Mouse (Mus musculus): Measurements from ENCODE around the gene Acadsb.
"Not testable (repeated sequence)": the region's sequence is repeated elsewhere in the genome, so short reads cannot be mapped to it uniquely, and the experiment has no call there.

Acadsb gene

DNA sequence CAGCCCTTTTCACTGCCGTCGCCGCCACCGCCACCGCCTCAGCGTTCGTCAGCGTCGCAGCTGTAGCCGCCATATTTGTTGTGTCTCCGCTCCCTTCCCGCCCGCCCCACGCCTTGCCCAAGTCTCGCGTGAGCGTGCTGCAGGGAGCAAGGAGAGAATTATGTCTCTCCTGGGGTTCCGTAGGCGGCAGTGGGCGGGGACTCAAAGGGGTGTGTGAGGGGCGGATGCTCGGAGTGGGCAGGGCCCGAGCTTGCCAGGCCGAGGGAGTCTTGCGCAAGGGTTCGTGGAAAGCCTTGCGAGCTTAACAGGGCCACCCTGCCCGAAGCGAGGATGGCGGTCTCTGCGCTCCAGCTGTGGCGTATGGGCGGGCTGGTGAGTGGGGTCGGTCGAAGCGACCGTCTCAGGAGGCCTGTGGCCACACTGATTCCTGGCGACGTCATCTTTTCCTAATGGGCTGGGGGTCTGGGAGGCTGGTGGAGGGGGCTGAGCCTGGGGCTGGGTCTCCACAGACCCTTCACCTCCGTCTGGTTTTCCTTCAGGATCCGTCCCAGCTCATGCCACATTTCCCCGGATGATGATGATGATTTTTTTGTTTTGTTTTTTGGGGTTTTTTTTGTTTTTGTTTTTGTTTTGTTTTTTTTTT is at the start of gene Acadsb, which contains the start of gene Ikzf5:
Acadsb (plus strand) TSS at position 186 of the 643 bp plus-strand sequence.
Ikzf5 (minus strand) TSS at position 106 of the 643 bp plus-strand sequence.
- peak; percentile 97 for DNase-seq (ENCODE audit: low spot score)

DNA sequence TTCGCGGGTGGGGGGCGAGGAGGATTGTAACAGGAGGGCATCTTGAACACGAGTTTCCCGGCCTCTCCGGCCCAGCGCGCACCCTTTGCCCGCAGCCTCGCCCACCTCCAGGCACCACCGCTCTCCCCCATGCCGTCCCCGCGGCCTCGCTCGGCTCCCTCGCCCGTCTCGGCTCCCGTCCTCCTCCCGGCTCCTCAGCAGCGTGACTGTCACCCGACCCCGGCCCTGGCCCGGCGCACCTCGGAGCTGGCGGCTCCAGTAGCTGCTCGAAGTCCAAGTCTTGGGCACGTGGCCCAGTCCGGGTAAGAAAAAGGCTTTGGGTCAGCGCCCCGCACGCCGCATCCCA is 48.2 kb upstream of the Acadsb start:
- no peak for DNase-seq (ENCODE audit: low spot score)

DNA sequence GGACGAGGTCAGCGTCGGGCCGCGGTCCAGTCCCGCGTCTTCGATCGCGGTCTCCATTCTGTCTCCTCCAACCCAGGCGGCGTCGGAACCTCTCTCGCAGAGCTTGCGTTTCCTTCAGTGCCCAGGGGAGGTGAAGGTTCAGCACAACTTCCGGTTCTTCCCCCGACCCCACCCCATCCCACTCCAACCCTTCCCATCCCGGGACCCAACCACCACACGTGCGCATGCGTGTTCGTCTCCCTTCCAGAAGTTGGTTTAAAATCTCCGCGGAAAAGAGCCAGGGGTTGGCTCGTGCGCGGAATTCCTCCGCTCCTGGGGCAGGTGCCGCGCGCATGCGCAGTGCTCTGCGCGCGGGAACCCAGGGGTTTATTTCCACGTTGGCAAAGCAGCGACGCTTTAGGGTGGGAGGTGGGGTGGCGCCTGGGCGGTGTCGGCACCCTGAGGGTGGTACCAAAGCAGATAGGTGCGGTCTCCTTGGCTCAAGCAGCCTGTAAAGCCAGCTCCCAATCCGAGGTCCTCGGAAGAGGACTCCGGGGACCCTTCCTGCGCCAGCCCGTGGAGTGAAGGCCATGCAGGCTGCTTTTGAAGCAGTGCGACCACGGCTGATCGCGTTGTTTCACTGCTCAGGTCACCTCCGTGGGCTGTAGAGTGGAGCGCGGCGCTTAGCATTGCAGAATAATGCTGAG is 47.6 kb upstream of the Acadsb start, which contains the start of gene 2310057M21Rik:
2310057M21Rik (minus strand) TSS at position 145 of the 686 bp plus-strand sequence.
- DNase-seq (ENCODE audit: low spot score), result peak; percentile 83

DNA sequence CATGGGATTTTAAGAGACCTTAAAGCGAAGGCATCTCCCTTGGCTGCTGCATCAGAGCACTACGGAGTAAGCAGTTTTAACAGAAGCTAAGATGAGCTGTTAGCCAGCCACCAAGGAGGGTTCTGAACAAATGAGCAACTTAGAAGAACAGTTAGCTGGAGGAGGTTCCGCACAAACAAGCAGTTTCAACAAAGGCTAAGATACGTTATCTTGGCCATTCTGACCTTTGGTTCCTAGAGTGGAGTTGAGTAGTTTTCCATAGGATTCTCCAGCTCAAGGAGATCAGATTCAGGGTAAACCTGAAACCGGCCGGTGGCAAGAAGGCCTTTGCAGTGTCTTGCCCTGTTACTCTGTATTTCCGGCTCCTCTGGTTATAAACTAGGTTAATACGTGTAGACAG is 46.3 kb upstream of the Acadsb start:
- no peak for DNase-seq (ENCODE audit: low spot score)

DNA sequence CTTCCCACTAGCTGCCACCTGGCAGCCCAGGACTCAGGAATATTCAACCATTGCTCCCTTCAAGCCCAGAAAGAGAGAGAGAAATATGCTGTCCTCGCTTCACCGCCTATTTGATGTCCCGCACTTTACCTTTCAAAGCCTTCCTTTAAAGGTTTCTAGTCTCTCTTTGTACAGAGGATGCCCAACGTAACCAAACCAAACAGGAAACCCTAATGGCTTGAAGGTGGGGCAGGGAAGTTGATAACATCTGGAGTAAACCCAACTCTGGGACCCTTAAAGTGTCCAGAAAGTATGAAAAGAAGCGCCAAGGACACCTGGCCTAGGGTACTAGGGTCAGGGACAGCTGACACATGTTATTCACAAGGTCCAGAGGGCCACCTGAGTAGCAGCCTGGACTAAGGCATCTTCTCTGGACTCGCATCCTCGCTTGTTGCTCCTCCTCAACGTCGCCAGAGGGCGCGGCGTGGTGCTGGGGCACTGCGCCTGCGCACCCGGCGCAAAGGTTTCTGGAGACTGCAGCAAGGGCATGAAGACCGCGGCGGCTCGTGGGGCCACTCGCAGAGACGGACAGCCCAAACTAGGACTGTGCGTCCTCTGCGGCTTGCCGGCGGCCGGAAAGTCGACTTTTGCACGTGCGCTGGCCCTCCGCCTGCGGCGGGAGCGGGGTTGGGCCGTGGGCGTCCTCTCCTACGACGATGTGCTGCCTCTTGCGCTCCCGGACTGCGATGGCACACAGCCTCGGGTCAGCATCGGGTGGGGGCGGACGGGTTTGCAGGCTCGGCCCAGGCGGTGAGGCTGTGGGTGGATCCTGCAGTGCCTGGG is 39.5 kb upstream of the Acadsb start, which contains the start of gene Pstk:
Pstk (plus strand) TSS at position 494 of the 822 bp plus-strand sequence.
- peak; percentile 83 for DNase-seq (ENCODE audit: low spot score)

DNA sequence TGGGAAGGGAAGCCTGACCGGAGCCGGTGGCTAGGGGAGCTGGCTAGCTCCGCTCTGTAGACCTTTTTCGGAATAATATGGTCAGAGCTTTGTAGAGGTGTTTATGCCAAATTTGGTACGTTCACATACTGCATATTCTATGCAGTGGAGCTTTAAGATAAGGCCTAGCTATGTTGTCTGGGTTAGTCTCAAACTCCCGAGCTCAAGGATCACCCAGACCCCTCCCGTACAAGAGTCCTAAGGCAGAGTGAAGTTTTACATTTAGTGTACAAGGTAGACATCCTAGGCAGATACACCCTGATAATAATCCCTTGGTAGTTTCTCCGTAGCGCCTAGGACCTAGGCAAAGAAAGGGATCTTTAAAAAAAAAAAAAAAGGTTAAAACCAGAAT is 38.9 kb upstream of the Acadsb start:
- no peak for DNase-seq (ENCODE audit: low spot score)

DNA sequence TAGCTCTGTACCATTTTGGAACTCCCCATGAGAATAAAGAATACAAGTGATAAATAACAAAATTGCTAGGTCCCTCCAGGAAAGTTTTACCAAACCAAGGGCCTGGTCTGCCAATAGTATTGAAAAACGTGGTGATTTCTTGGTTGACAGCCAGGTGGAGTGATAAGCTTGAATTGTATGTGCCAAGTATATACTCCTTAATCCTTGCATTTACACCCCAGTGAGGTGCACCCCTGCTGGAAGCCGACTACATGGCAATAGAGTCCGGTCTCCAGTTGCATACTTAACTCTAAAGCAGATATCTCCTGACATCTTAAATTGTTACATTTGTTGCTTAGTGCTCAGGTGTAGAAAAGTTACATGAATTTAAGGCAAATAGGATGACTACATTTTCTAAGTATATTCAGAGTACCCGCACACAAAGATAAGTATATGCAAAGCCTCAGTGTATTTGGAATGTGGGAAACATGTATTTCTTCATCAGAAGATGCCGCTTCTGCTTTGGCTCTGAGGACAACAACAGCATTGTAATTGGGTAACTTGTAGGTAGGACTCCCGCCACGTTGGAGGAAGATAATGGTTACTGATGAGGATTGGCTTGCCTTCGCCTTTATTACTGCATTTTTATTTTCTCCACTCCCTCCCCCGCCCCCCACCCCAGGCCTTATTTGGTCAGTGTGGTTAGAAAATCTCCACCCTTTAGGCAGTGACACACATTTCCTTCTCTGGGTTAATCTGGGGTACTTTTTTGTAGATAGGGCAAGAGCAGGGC is 38.3 kb upstream of the Acadsb start:
- DNase-seq (ENCODE audit: low spot score), result no peak

DNA sequence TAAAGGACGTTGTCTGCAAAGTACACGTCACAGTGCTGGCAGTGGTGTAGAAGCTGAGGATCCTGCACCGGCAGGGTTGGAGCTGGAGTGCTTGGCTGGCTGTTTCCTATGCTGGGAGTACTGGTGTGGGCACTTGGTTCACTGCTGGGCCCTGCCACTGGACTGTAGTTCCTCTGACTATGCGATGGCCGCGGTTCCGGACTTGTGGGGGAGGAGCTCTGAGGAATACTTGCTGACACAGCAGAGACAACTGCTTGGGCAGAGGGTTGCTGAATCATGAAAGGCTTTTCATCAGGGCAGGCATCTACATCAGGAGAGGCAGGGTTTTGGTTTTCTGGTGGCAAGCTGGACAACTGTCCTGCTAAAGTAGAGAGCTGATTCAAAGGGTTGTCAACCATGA is 18.6 kb upstream of the Acadsb start:
- not testable (repeated sequence) for DNase-seq (ENCODE audit: low spot score)

DNA sequence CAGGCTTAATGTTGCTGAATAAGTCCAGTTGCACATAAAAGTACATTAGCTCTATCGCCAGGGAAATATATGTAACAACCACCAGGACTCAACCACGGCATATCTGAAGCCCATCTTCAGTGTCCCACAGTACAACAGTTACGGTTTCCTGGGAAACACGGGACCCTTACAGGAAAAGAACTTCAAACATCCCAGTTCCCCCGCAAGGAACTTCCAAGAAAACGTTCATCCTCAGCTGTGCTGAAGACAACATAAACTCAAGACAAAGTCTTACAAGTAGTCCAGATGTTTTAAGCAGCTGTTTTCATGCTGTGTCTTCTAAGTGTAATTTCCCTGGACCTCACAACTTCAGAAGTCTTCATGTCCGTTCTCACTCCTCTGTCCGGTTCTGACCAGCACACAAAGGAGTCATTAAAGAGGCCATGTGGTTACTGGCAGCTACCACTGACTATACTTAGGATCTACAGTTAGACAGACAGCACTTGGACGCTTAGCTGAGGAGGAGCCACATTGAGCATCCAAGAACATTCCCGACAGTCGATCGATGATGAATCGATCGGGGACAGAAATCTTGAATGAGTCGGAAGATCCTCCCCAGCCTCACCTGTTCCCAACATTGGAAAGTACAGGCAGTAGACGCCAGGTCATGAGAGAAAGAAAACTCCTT is 947 bp upstream of the Acadsb start:
- no peak for DNase-seq (ENCODE audit: low spot score)

DNA sequence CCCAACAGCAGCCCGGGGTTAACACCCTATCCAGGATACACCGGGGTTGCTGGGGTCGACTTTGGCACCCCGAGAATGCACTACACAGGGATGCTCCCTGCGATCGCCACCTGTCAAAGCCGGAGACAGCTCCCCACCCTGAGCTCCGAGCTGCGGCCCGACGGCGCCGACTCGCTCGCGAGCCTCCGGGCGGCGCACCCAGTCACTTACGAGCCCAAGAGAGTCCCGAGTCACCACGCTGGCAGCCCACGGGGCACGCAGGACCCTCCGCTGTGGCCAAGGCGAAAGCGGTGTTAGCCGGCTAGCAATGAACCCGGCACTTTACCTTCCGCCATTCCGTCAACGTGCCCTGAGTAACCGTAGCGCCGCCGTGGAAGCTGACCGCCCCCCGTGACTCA is 414 bp upstream of the Acadsb start:
- no peak for DNase-seq (ENCODE audit: low spot score)

DNA sequence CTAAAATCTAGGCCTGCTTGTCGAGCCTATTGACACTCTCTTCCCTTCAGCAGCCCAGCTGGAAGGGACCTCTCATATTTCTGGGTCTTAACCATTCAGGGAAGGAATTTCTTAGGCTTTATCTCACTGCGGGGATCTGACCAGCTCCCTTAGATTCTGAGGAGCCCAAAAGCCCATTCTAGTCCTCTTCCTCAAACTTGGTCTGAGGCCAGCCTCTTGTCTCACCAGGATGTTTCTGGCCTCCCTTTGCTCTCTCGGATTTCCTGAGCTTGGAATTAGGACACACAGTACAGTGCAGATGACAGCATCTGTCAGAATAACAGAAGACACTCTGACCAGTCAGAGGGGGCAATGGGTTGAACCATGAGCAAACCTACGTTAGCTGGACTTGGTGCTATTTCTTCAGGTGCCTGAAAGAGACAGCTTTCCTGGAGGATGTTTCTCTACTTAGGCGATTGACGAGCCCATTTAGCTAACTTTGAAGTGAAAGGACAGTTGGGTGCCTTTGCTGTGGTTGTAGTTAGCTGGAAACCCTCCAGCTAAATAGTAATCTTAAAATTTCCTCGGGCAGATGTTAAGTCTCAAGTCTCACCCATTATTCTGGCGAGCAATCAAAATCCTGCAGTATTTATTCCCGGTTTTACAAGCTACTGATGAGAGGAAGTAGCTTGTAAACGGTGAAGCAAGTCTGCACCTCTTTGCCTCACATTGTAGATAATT is 980 bp downstream of the Acadsb start:
- no peak for DNase-seq (ENCODE audit: low spot score)

DNA sequence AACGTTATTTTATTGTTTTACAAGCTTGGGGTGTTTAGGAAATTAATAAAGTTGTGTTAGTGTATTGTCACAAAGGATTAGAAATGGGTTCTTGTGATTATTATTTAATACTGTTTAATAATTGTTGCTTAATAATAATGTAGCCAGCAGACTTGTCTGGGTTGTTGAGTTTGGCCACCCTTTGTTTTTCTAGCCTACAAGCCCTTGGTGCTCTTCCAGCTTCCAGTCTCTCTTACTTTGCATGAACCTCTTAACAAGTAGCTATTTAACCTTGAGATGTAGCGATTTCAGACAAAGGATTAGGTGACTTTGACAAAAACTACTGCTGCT is 1.5 kb downstream of the Acadsb start:
- DNase-seq (ENCODE audit: low spot score), result no peak

DNA sequence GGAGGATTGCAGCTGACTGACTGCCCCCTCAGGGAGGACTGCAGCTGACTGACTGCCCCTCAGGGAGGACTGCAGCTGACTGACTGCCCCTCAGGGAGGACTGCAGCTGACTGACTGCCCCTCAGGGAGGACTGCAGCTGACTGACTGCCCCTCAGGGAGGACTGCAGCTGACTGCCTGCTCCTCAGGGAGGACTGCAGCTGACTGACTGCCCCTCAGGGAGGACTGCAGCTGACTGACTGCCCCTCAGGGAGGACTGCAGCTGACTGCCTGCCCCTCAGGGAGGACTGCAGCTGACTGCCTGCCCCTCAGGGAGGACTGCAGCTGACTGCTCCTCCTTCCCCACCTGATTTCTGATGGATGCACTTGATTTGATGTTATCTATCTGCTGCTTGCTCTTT is 6.3 kb downstream of the Acadsb start:
- DNase-seq (ENCODE audit: low spot score), result not testable (repeated sequence)

DNA sequence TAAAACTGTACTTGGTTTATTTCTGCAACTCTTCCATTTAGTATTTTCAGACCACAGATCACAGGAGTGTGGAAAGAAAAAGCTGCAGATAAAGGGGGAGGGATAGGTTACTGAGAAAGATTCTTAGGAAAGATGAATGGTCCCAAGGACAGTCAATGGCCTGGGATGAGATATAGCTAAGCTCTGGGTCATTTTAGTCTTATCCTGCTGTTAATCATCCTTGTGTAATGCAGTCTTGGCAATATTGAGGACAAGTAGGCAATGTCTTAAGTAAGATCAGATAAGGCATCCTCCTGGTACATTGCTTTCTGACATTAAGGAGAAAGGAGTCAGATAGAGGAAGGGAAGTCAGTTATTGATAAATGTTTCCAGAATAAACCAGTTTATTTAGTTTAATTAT is 7.2 kb downstream of the Acadsb start:
- no peak for DNase-seq (ENCODE audit: low spot score)

DNA sequence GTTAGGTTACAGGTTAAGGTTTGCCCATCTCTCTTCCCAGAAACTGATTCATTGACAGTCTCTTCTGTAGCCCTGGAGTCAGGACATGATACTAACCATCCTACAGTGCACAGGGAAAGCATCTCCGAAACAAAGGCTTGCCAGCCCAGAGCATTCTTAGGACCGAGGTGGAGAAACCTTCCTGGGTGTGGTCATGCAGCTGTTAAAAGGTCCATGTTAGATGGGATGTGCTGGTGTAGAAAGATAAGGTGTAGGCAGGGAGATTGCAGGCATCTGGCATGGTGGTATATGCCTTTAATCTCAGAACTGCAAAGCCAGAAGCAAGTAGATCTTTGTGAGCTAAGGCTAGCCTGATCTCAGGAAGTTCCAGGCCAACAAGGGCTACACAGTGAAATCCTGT is 14.5 kb downstream of the Acadsb start:
- DNase-seq (ENCODE audit: low spot score), result no peak

DNA sequence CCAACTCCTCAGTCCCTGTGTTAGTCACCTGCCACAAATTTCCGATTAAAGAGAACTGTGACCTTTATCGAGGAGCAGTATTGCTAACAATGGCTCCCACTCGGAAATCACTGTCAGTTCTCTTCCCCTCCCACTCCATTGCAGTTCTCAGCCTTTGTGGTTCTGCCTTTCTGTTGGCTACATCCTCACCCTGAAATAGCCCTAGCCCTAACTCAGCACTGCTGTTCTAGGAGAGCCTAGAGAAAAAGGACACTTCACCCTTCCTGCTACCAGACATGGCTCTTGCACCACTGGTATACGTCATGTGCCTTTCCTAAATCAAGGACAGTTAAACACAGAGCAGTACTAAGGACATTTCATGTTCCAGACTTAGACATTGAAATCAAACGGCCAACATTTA is 16.9 kb downstream of the Acadsb start:
- no peak for DNase-seq (ENCODE audit: low spot score)

DNA sequence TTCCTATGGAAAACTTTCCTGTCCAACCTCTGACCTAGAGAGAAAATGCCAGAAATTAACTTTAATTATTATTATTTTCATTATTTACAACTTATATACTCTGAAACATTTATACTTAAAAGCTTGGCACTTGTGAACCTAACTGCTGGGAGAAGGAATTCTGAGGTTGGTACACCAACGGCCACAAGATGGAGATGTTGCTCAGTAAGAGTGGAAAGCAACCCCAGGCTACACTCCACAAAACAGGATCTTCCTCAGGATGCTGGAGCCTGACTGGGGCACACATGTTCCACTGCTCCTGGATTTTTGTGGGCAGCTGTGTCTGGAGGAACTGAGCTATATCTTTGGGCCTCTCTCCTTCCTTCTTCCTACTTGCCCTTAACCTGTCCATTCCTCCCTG is 21.8 kb downstream of the Acadsb start:
- DNase-seq (ENCODE audit: low spot score), result no peak

DNA sequence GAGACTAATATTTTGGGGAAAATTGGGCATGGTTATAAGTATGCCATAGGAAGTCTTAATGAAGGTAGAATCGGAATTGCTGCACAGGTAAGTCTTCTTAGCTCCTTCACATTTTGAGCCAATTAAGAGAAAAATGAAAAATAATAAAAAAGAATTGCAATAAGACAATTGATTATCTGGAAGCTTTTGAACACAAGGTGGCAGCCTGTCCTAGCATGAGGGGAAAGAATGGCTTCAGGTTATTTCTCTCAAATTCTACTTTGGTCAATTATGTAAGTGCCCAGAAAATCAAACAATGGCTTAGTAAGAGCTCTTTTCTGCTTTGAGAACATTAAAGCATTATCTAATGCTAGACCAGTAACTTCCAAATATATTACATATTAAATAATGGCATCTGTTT is 23.9 kb downstream of the Acadsb start:
- no peak for DNase-seq (ENCODE audit: low spot score)

DNA sequence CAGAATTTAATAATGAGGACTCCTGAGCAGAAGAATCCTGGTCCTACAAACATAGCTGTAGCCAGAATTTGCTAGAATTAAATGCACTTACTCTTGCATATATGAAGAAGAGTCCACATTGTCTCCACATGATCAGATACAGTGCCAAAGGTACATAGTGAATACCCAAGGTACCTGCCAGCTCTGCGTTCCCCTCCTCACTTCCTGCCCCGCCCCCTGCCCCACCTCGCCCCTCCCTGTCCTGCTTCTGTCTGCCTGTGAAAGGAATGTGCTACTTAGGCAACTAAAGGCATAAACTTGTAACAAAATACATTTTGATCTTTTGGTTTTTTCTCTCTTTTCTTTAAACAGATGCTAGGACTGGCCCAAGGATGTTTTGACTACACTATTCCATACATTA is 26.6 kb downstream of the Acadsb start:
- DNase-seq (ENCODE audit: low spot score), result no peak

DNA sequence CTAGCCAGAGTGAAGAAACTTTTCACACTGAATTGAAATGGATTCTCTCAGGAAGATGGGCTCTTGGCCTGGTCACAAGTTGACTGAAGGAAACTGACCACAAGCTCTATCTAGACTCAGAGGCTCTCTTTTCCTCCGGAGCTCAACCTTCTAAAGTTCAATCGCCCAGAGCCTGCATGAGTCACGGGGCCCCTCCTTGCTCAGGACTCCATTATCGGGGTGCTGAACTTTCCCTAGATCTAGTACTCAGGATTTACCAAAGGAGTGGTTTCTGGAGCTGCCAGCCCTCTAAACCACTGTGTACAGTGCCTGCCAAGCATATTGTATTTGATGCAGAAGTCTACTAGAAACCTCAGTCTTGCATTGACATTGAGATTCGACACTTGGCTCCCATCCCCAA is 46.3 kb downstream of the Acadsb start:
- no peak for DNase-seq (ENCODE audit: low spot score)

DNA sequence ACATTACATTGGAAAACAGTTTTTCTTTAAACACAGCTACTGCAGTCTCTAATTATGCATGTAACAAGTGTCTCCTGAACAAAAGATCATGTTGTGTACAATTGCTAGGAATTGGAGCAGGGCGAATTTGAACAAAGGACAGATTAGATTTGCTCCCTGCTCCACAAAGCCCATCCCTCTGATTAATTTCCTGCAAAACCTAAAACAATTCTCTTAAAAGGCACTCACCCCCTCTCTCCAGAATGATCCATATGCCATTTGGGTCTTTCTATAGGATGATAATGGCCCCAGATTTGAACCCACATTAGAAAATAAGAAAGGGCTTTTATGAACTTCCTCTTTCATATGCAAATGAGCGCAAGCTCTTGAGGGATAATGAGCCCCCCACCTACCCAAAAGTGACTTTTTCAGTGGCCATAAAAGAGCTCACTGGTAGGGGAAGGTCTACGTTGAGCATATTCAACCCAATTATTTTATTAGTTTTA is 54.8 kb downstream of the Acadsb start:
- no peak for DNase-seq (ENCODE audit: low spot score)

Measured in layer of hippocampus, adult 9-10 months (tissue).